Comparison of ENCODE assay signal across 8 mouse cellular contexts in the genomic region with DNA sequence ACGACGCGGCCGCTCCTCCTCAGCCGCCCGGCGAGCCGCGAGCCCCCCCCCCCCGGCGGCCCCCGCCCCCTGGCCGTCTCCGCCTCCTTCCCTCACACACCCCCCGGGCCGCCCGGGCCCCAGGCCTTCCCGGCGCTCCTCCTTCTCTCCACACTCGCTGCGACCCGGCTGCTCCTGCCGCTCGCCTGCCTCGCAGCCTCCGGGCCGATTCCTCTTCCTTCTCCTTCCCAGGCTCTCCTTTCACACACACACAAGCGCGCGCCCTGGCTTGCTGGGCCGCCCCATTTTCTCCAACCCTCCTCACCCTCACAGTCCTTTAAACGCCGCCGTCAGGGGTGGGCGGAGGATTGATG. TPM values are rescaled to one million over a fixed set of nuclear protein-coding genes. Genes with fewer than 3 reads are reported as not detected.
DNase-seq lines count a peak whose midpoint lies in the region; ATAC-seq and TF ChIP-seq lines count a peak whose summit lies in the region.

No protein-coding gene starts in this region.

- DNase-seq in frontal cortex, postnatal 36 days (ENCODE audit: low spot score in 2 of 2): no peak
- no peak for DNase-seq in thymus, adult 2 months
- DNase-seq in thymus, postnatal 0 days (ENCODE audit: low spot score): no peak
- DNase-seq in layer of hippocampus, adult 18-20 months (ENCODE audit: low spot score in 2 of 2): no peak

- no peak; the same call in 1 of the 2 replicates for TF ChIP-seq POLR2A in thymus, adult 2 months (IDR thresholded peaks at IDR 0.05; ENCODE audit: control insufficient read depth, extremely low read depth, insufficient read depth, low read length, poor library complexity)

- 0% methylated on average over 16 of the region's 35 CpGs for WGBS in thymus, adult 2 months
- WGBS in forebrain, embryonic 16.5 days: under 1% methylated on average over 15 of the region's 35 CpGs
- 0% methylated on average over 13 of the region's 35 CpGs for WGBS in limb, embryonic 15.5 days
- 2% methylated on average over 12 of the region's 35 CpGs for WGBS in neural tube, embryonic 13.5 days

- peak; percentile 41; the same call in 1 of the 2 replicates for ATAC-seq in frontal cortex, adult (ENCODE audit: low TSS enrichment)
- no peak for ATAC-seq in forebrain, embryonic 16.5 days
- ATAC-seq in limb, embryonic 15.5 days (ENCODE audit: insufficient number of reproducible peaks, low FRiP score, low TSS enrichment, low read depth): peak; percentile 89
- peak; percentile 79 for ATAC-seq in neural tube, embryonic 13.5 days (ENCODE audit: low read depth)

- H3K4me2 ChIP-seq in forebrain, embryonic 16.5 days (ENCODE audit: low read length): peak overlapping the region; percentile 89
- peak overlapping the region; percentile 65 for H3K4me2 ChIP-seq in limb, embryonic 15.5 days
- H3K4me2 ChIP-seq in neural tube, embryonic 13.5 days: peak overlapping the region; percentile 81

- H3K27ac ChIP-seq in thymus, adult 2 months (ENCODE audit: control insufficient read depth, insufficient read depth, low read length): peak overlapping the region; percentile 41; the same call in 1 of the 2 replicates
- H3K27ac ChIP-seq in forebrain, embryonic 16.5 days (ENCODE audit: low read length): peak overlapping the region; percentile 99
- H3K27ac ChIP-seq in limb, embryonic 15.5 days: peak overlapping the region; percentile 99
- H3K27ac ChIP-seq in neural tube, embryonic 13.5 days (replicated peaks): peak overlapping the region; percentile 100

- TF ChIP-seq CTCF in thymus, adult 2 months (IDR thresholded peaks at IDR 0.05; ENCODE audit: borderline replicate concordance, control insufficient read depth, extremely low read depth, insufficient read depth, low read length, poor library complexity): no peak

- peaks cover 20% of the 10 kb centered on the region for H3K4me1 ChIP-seq in thymus, adult 2 months (replicated peaks; ENCODE audit: control insufficient read depth, insufficient read depth, low read length)
- H3K4me1 ChIP-seq in forebrain, embryonic 16.5 days (replicated peaks; ENCODE audit: control insufficient read depth, insufficient read depth, low read length): peaks cover 15% of the 10 kb centered on the region
- peaks cover 18% of the 10 kb centered on the region for H3K4me1 ChIP-seq in limb, embryonic 15.5 days
- H3K4me1 ChIP-seq in neural tube, embryonic 13.5 days (replicated peaks): peaks cover 29% of the 10 kb centered on the region

- no peaks in the 10 kb centered on the region for H3K27me3 ChIP-seq in thymus, adult 2 months (ENCODE audit: control insufficient read depth, insufficient read depth, low read length)
- no peaks in the 10 kb centered on the region for H3K27me3 ChIP-seq in forebrain, embryonic 16.5 days (replicated peaks; ENCODE audit: control insufficient read depth, insufficient read depth, low read length)
- H3K27me3 ChIP-seq in limb, embryonic 15.5 days: no peaks in the 10 kb centered on the region
- H3K27me3 ChIP-seq in neural tube, embryonic 13.5 days: no peaks in the 10 kb centered on the region

- no peaks in the 10 kb centered on the region for H3K9me3 ChIP-seq in forebrain, embryonic 16.5 days (ENCODE audit: control insufficient read depth, low read length)
- no peaks in the 10 kb centered on the region for H3K9me3 ChIP-seq in limb, embryonic 15.5 days
- H3K9me3 ChIP-seq in neural tube, embryonic 13.5 days: no peaks in the 10 kb centered on the region

- H3K9ac ChIP-seq in forebrain, embryonic 16.5 days (replicated peaks; ENCODE audit: low read depth, low read length): peak overlapping the region; percentile 89
- peak overlapping the region; percentile 77 for H3K9ac ChIP-seq in limb, embryonic 15.5 days
- peak overlapping the region; percentile 94 for H3K9ac ChIP-seq in neural tube, embryonic 13.5 days

- H3K4me3 ChIP-seq in thymus, adult 2 months (ENCODE audit: control insufficient read depth, insufficient read depth, low read length): peak overlapping the region; percentile 90
- H3K4me3 ChIP-seq in forebrain, embryonic 16.5 days (replicated peaks; ENCODE audit: low read length): peak overlapping the region; percentile 81
- peak overlapping the region; percentile 91 for H3K4me3 ChIP-seq in limb, embryonic 15.5 days
- H3K4me3 ChIP-seq in neural tube, embryonic 13.5 days: peak overlapping the region; percentile 77

- no peaks in the 10 kb centered on the region for H3K36me3 ChIP-seq in thymus, adult 2 months (ENCODE audit: control insufficient read depth, insufficient read depth, low read length)
- H3K36me3 ChIP-seq in forebrain, embryonic 16.5 days (ENCODE audit: control insufficient read depth, insufficient read depth): peaks cover 13% of the 10 kb centered on the region
- peaks cover 11% of the 10 kb centered on the region for H3K36me3 ChIP-seq in limb, embryonic 15.5 days
- peaks cover 18% of the 10 kb centered on the region for H3K36me3 ChIP-seq in neural tube, embryonic 13.5 days

RNA-seq across cellular contexts. Expression of gene Fchsd2, which starts 16.0 kb away (rescaled TPM):
- polyA plus RNA-seq in thymus, adult 2 months (2012; rRNA removed): 14.3 and 15.8 TPM in 2 replicates
- 16.9 and 17.8 TPM in 2 replicates for polyA plus RNA-seq in thymus, postnatal 0 days (2015; fragmentation: Nextera tagmentation; extraction: Ambion mirVana)
- 45.5 and 50.4 TPM in 2 replicates for polyA plus RNA-seq in forebrain, embryonic 16.5 days (2015; fragmentation: Nextera tagmentation; extraction: Ambion mirVana)
- 17.4 and 18.4 TPM in 2 replicates for polyA plus RNA-seq in limb, embryonic 15.5 days (2015; fragmentation: Nextera tagmentation; extraction: Ambion mirVana)
- polyA plus RNA-seq in neural tube, embryonic 13.5 days (2015; fragmentation: Nextera tagmentation; extraction: Ambion mirVana): 36.8 and 37.3 TPM in 2 replicates
- total RNA-seq in layer of hippocampus, adult 18-20 months (2021): 10 to 100 TPM; 32.7 to 33.8 TPM

Comparison
In these comparisons a context has a peak if more than half of its experiments do, and no peak if none do; other contexts are left out.
1. H3K27ac ChIP-seq: peak in every context shown above with its lines; median percentile 100 in neural tube, embryonic 13.5 days; 99 in forebrain, embryonic 16.5 days; 99 in limb, embryonic 15.5 days; 41 in thymus, adult 2 months.